Mouse (Mus musculus): Measurements from ENCODE around the gene Hist1h3b. TPM values are rescaled to one million over a fixed set of nuclear protein-coding genes. Genes with fewer than 3 reads are reported as not detected.
"Not testable (repeated sequence)": the region's sequence is repeated elsewhere in the genome, so short reads cannot be mapped to it uniquely, and the experiment has no call there.

The Hist1h3b gene
- polyA plus RNA-seq, 1 experiment from 2014 or later, result 12.5 TPM

DNA sequence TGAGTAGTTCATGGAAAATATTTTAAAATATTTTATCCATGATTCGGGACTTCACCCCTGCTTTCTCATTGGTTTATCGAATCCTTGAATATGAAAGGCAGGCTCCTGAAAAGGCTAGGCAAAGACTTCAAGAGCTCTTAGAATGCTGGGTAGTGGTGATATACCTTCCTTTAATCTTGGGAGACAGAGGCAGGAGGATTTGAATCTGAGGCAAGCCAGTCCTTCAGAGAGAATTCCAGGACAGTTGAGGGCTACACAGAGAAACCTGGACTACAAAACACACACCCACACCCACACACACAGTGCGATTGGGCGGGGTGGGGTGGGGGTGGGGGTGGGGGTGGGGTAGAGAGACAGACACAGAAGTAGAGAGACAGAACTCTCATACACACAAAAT is 4.2 kb upstream of the Hist1h3b start:
- H3K4me3 ChIP-seq (ENCODE audit: low read length), result peak overlapping the region; percentile 45; the same call in 1 of the 2 replicates

DNA sequence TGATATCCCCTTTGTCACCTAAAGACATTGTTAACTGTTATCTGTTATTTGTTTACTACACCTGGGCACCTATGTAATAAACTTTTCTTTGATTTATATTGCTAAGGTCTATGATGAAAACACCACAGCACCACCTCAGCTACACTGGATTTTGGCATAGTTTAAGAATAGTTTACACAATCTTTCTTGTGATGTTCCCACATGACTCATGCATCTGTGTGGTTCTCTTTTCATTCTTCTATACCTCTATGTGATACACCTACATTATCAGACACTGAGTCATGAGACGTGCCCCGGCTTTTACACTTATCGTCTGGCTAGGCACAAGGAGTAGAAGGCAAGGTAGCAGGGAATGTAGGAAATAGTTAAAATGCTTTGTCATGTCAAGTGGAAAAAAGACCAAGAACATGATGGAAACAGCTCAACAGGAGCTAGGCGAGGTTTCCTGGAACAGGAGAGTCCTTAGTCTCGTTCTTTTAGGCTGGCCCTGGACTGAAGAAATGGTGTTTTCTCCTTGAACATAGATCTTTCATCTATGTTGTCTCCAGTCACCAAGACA is 2.4 kb upstream of the Hist1h3b start:
- Histone ChIP-seq H3K4me2 (replicated peaks; ENCODE audit: low read depth, low read length) (no peak overlapping the region), H3K27me3 (ENCODE audit: control insufficient read depth, insufficient read depth, low read length) (no peaks in the 10 kb centered on the region), H3K4me3 (ENCODE audit: low read length) (no peak overlapping the region), H3K9ac (ENCODE audit: low read depth, low read length) (no peak overlapping the region), H3K9me3 (ENCODE audit: control insufficient read depth, low read length) (no peaks in the 10 kb centered on the region), H3K4me1 (ENCODE audit: control insufficient read depth, insufficient read depth, low read length) (peaks cover 8% of the 10 kb centered on the region; the same call in 1 of the 2 replicates), H3K36me3 (ENCODE audit: control insufficient read depth, insufficient read depth, low read length) (no peaks in the 10 kb centered on the region), H3K27ac (ENCODE audit: low read depth, low read length) (peak overlapping the region; percentile 92)
- ATAC-seq (ENCODE audit: low FRiP score, low TSS enrichment), result no peak
- 85% methylated on average over 5 of the region's 5 CpGs for WGBS

More for the DNA sequence above, 4.2 kb upstream of the Hist1h3b start:
- Histone ChIP-seq H3K27ac (ENCODE audit: low read depth, low read length) (peak overlapping the region; percentile 98), H3K9ac (ENCODE audit: low read depth, low read length) (peak overlapping the region; percentile 56; the same call in 1 of the 2 replicates), H3K4me1 (ENCODE audit: control insufficient read depth, insufficient read depth, low read length) (peaks cover 14% of the 10 kb centered on the region; the same call in 1 of the 2 replicates), H3K4me2 (replicated peaks; ENCODE audit: low read depth, low read length) (peak overlapping the region; percentile 67), H3K9me3 (ENCODE audit: control insufficient read depth, low read length) (no peaks in the 10 kb centered on the region), H3K27me3 (ENCODE audit: control insufficient read depth, insufficient read depth, low read length) (no peaks in the 10 kb centered on the region), H3K36me3 (ENCODE audit: control insufficient read depth, insufficient read depth, low read length) (no peaks in the 10 kb centered on the region)
- 10% methylated on average over 4 of the region's 4 CpGs for WGBS
- no peak for ATAC-seq (ENCODE audit: low FRiP score, low TSS enrichment)

DNA sequence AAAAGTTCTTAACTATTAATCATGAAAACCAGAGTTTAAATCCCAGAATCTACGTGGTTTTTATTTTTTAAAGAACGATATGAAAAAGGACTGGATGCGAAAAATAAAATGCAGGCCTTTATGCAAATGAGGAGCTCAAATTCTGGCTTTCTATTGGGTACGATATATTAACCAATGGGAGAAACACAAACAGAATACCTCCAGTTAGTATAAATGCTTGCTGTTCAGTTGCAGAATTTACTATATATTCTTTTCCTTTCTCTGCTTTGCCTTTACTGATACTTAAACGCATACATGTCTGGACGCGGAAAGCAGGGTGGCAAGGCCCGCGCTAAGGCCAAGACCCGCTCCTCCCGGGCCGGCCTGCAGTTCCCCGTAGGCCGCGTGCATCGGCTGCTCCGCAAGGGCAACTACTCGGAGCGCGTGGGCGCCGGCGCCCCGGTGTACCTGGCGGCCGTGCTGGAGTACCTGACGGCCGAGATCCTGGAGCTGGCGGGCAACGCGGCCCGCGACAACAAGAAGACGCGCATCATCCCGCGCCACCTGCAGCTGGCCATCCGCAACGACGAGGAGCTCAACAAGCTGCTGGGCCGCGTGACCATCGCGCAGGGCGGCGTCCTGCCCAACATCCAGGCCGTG is 1.1 kb upstream of the Hist1h3b start, which contains the start of gene Hist1h2ab:
Gene Hist1h2ab, plus strand, starts transcription at position 288 of the 639 bp plus-strand sequence.
- not testable (repeated sequence) for H3K36me3 ChIP-seq (ENCODE audit: control insufficient read depth, insufficient read depth, low read length); H3K4me1 ChIP-seq (ENCODE audit: control insufficient read depth, insufficient read depth, low read length); H3K27me3 ChIP-seq (ENCODE audit: control insufficient read depth, insufficient read depth, low read length); H3K9me3 ChIP-seq (ENCODE audit: control insufficient read depth, low read length)
- H3K4me2 ChIP-seq (replicated peaks; ENCODE audit: low read depth, low read length), result peak within 1 kb of the TSS; percentile 53
- H3K4me3 ChIP-seq (ENCODE audit: low read length), result peak within 1 kb of the TSS; percentile 44
- H3K9ac ChIP-seq (ENCODE audit: low read depth, low read length), result peak within 1 kb of the TSS; percentile 70
- peak; percentile 50; the same call in 1 of the 2 replicates for ATAC-seq (ENCODE audit: low FRiP score, low TSS enrichment)
- peak within 1 kb of the TSS; percentile 97 for H3K27ac ChIP-seq (ENCODE audit: low read depth, low read length)
- under 1% methylated on average over 25 of the region's 47 CpGs for WGBS

DNA sequence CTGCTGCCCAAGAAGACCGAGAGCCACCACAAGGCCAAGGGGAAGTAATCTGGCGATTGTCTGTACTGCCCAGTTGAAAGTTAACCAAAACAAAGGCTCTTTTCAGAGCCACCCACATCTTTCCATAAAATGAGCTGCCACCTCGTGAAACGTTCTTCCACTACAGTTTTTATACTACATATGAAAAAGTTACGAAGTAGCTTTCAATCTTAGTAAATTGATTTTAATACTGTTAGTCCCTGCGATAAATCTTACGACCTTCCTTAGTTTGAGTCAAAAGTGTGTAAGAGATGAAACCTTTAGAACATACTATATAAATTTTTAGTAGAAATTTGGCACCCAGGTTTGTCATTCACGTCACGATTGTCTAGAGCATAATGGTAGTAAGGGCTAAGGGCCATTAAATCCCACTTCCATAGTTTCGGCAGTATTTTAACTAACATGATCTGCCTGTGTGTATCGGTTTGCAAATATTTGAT is 550 bp upstream of the Hist1h3b start:
- Histone ChIP-seq H3K9me3 (ENCODE audit: control insufficient read depth, low read length) (no peaks in the 10 kb centered on the region), H3K4me1 (ENCODE audit: control insufficient read depth, insufficient read depth, low read length) (0 out of 2 replicates have a peak, but pooled peaks cover 8% of the 10 kb centered on the region), H3K36me3 (ENCODE audit: control insufficient read depth, insufficient read depth, low read length) (no peaks in the 10 kb centered on the region), H3K27ac (ENCODE audit: low read depth, low read length) (peak overlapping the region; percentile 97), H3K4me3 (ENCODE audit: low read length) (peak overlapping the region; percentile 44), H3K4me2 (replicated peaks; ENCODE audit: low read depth, low read length) (peak overlapping the region; percentile 53), H3K27me3 (ENCODE audit: control insufficient read depth, insufficient read depth, low read length) (no peaks in the 10 kb centered on the region), H3K9ac (ENCODE audit: low read depth, low read length) (peak overlapping the region; percentile 70)
- WGBS, result 1% methylated on average over 11 of the region's 11 CpGs
- ATAC-seq (ENCODE audit: low FRiP score, low TSS enrichment), result peak; percentile 28; the same call in 1 of the 2 replicates

DNA sequence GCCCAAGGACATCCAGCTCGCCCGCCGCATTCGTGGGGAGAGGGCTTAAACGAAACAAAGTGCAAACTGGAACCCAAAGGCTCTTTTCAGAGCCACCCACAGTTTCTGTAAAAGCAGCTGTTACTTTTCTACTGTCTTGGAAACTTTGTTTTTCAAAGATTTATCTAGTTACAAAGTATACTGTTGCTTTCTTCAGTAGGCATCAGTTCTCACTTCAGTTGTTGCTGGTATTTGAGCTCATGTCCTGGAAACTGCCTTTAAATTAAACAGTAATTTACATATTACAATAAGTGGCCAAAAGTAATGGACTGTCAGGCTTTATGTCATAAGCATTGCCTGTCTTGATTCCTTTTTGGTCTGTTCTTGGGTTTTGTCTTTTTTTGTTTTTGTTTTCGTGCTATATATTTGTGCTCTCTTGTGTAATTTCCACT is 690 bp downstream of the Hist1h3b start:
- peak overlapping the region; percentile 85 for H3K27ac ChIP-seq (ENCODE audit: low read depth, low read length)
- peak overlapping the region; percentile 40 for H3K4me3 ChIP-seq (ENCODE audit: low read length)
- no peaks in the 10 kb centered on the region for H3K9me3 ChIP-seq (ENCODE audit: control insufficient read depth, low read length)
- H3K36me3 ChIP-seq (ENCODE audit: control insufficient read depth, insufficient read depth, low read length), result no peaks in the 10 kb centered on the region
- no peaks in the 10 kb centered on the region for H3K27me3 ChIP-seq (ENCODE audit: control insufficient read depth, insufficient read depth, low read length)
- H3K9ac ChIP-seq (ENCODE audit: low read depth, low read length), result peak overlapping the region; percentile 60
- 0 out of 2 replicates have a peak, but pooled peaks cover 10% of the 10 kb centered on the region for H3K4me1 ChIP-seq (ENCODE audit: control insufficient read depth, insufficient read depth, low read length)
- 9% methylated on average over 6 of the region's 6 CpGs for WGBS
- H3K4me2 ChIP-seq (replicated peaks; ENCODE audit: low read depth, low read length), result peak overlapping the region; percentile 41
- ATAC-seq (ENCODE audit: low FRiP score, low TSS enrichment), result no peak

DNA sequence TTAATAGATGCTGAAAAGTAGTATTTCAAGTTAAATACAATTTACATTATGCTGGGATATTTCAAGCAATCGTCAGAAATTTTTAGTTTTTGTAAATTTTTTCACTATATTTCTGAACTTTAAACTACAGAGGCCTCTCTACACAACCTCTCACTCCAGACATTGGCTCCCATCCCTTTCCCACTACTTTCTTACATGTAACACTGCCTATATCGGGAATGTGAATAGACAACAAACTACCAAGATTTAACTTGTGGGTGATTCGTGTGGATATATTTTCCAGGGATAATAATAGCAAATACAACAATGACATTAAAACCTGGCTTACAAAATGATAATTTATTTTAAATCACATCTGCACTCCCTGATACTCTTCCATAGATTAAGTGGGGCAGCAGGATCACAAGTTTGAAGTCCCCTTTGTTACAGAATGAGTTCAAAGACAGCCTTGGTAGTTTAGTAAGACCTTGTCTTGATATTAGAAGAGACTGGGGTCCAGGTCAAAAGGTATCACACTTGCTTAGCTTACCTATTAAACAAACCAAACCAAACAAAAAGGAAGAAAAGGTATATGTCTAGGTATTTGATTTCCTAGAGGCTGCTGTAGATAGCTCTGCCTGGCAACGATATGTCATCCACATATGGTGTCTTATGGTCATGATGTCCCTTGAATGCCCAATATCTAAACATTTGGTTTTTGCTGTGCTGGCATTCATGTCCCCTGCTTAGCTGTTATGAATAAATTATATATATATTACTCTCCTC is 1.4 kb downstream of the Hist1h3b start:
- H3K4me3 ChIP-seq (ENCODE audit: low read length), result peak overlapping the region; percentile 40

DNA sequence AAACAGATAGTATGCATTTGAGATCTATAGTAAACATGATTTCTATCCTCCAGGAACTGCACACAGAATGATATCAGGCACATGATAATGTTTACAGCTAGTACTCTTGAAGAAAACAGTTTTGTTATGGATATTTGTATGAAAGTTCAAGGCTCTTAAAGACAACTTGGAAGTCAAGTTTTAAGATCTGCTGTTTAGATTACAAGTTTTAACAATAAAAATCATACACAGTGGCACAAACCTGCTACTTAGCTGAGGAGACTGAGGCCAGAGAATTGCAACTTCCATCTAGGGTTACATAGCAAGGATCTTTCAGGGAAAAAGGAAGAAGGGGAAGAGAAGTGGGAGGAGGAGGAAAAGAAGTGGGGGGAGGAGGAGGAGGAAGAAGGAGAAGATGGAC is 2.9 kb downstream of the Hist1h3b start:
- Histone ChIP-seq H3K4me1 (ENCODE audit: control insufficient read depth, insufficient read depth, low read length) (0 out of 2 replicates have a peak, but pooled peaks cover 5% of the 10 kb centered on the region), H3K27ac (ENCODE audit: low read depth, low read length) (no peak overlapping the region), H3K9me3 (ENCODE audit: control insufficient read depth, low read length) (no peaks in the 10 kb centered on the region), H3K9ac (ENCODE audit: low read depth, low read length) (no peak overlapping the region), H3K36me3 (ENCODE audit: control insufficient read depth, insufficient read depth, low read length) (no peaks in the 10 kb centered on the region), H3K4me2 (replicated peaks; ENCODE audit: low read depth, low read length) (no peak overlapping the region), H3K27me3 (ENCODE audit: control insufficient read depth, insufficient read depth, low read length) (no peaks in the 10 kb centered on the region), H3K4me3 (ENCODE audit: low read length) (no peak overlapping the region)
- no peak for ATAC-seq (ENCODE audit: low FRiP score, low TSS enrichment)

More for the DNA sequence above, 1.4 kb downstream of the Hist1h3b start:
- no peaks in the 10 kb centered on the region for H3K9me3 ChIP-seq (ENCODE audit: control insufficient read depth, low read length)
- H3K27me3 ChIP-seq (ENCODE audit: control insufficient read depth, insufficient read depth, low read length), result no peaks in the 10 kb centered on the region
- 0 out of 2 replicates have a peak, but pooled peaks cover 3% of the 10 kb centered on the region for H3K4me1 ChIP-seq (ENCODE audit: control insufficient read depth, insufficient read depth, low read length)
- H3K27ac ChIP-seq (ENCODE audit: low read depth, low read length), result peak overlapping the region; percentile 85
- H3K9ac ChIP-seq (ENCODE audit: low read depth, low read length), result peak overlapping the region; percentile 60; the same call in 1 of the 2 replicates
- ATAC-seq (ENCODE audit: low FRiP score, low TSS enrichment), result no peak
- H3K36me3 ChIP-seq (ENCODE audit: control insufficient read depth, insufficient read depth, low read length), result no peaks in the 10 kb centered on the region
- whole genome bisulfite sequencing, result 61% methylated on average over 4 of the region's 4 CpGs
- H3K4me2 ChIP-seq (replicated peaks; ENCODE audit: low read depth, low read length), result peak overlapping the region; percentile 41

DNA sequence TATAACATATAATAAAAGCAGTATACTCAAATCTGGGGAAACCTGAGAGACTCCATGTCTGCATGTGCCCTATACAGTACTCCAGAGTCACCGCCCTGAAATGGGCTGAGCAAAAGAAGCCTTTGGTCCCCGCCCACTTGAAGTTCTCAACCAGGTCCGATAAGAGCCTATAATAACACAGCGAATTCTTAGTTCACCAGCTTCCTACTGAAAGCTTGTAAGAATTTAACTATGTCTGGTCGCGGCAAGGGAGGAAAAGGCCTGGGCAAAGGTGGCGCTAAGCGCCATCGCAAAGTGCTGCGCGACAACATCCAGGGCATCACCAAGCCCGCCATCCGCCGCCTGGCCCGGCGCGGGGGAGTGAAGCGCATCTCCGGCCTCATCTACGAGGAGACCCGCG is 4.7 kb downstream of the Hist1h3b start, which contains the start of gene Hist1h4b:
Gene Hist1h4b, plus strand, starts transcription at position 224 of the 400 bp plus-strand sequence.
- H3K4me2 ChIP-seq (replicated peaks; ENCODE audit: low read depth, low read length), result peak within 1 kb of the TSS; percentile 67
- ATAC-seq (ENCODE audit: low FRiP score, low TSS enrichment), result peak; percentile 82
- H3K27me3 ChIP-seq (ENCODE audit: control insufficient read depth, insufficient read depth, low read length), result no peaks in the 10 kb centered on the region
- H3K36me3 ChIP-seq (ENCODE audit: control insufficient read depth, insufficient read depth, low read length), result no peaks in the 10 kb centered on the region
- H3K9ac ChIP-seq (ENCODE audit: low read depth, low read length), result peak within 1 kb of the TSS; percentile 76
- 0% methylated on average over 17 of the region's 22 CpGs for WGBS
- peak within 1 kb of the TSS; percentile 95 for H3K27ac ChIP-seq (ENCODE audit: low read depth, low read length)
- H3K4me3 ChIP-seq (ENCODE audit: low read length), result peak within 1 kb of the TSS; percentile 42
- 0 out of 2 replicates have a peak, but pooled peaks cover 10% of the 10 kb centered on the region for H3K4me1 ChIP-seq (ENCODE audit: control insufficient read depth, insufficient read depth, low read length)
- H3K9me3 ChIP-seq (ENCODE audit: control insufficient read depth, low read length), result no peaks in the 10 kb centered on the region
